Comparison of ENCODE assay signal across 8 mouse cellular contexts in the genomic region with DNA sequence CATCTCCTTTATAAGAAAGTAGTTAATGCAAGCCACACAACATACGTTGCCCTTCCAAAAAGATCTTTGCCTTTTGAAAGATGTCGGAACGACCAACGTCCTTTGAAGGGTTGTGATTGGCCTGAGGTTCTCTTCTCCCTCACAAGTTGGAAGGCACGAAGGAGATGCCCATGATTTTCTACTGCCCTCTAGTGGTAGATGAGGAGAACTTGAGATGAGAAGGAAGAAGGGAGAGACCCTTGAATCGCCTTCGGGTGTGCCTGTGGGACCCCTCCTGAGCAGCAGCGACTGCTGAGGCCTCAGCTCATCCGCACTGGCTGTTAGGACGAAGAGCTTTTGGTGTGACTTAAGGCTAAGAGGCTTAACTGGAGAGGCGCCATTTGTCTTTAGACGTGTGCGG. TPM values are rescaled to one million over a fixed set of nuclear protein-coding genes. Genes with fewer than 3 reads are reported as not detected.
DNase-seq lines count a peak whose midpoint lies in the region; ATAC-seq lines count a peak whose summit lies in the region.

No protein-coding gene starts in this region.

- H3K36me3 ChIP-seq in kidney, embryonic 16.5 days (ENCODE audit: insufficient read depth, low read length) = no peaks in the 10 kb centered on the region

- peaks cover 13% of the 10 kb centered on the region for H3K4me1 ChIP-seq in kidney, embryonic 16.5 days (ENCODE audit: insufficient read depth, low read length)

- H3K9ac ChIP-seq in kidney, embryonic 16.5 days (replicated peaks; ENCODE audit: low read length) = 0 out of 2 replicates have a peak overlapping the region, but pooled peaks have one; percentile 24

- ATAC-seq in kidney, embryonic 16.5 days (ENCODE audit: low FRiP score, low TSS enrichment) = 0 out of 2 replicates have a peak, but pooled peaks have one; percentile 49

- no peaks in the 10 kb centered on the region for H3K9me3 ChIP-seq in kidney, embryonic 16.5 days (ENCODE audit: low read length)

- peak; percentile 43 for DNase-seq in adrenal gland, postnatal 14 days
- DNase-seq in adrenal gland, postnatal 4 days (ENCODE audit: low spot score in 2 of 2) = no peak
- DNase-seq in A20 (ENCODE audit: low read depth, low spot score) = peak; percentile 83
- DNase-seq in cerebellum, adult 9-11 months = peak; percentile 43
- peak; percentile 59 for DNase-seq in heart, adult 8-10 months (ENCODE audit: low spot score)
- DNase-seq in mesoderm, embryonic 11.5 days (ENCODE audit: low read depth, low spot score) = peak; percentile 79
- DNase-seq in thymus, postnatal 25 days = peak; percentile 29

- 9% methylated on average over 13 of the region's 13 CpGs for WGBS in kidney, embryonic 16.5 days

- no peak overlapping the region for H3K27ac ChIP-seq in kidney, embryonic 16.5 days (ENCODE audit: low read length)

- H3K27me3 ChIP-seq in kidney, embryonic 16.5 days (ENCODE audit: insufficient read depth, low read length) = no peaks in the 10 kb centered on the region

- peak overlapping the region; percentile 45 for H3K4me2 ChIP-seq in kidney, embryonic 16.5 days (replicated peaks; ENCODE audit: low read depth, low read length)

- peak overlapping the region; percentile 18; the same call in 1 of the 2 replicates for H3K4me3 ChIP-seq in kidney, embryonic 16.5 days (ENCODE audit: low read length)

RNA-seq across cellular contexts. Expression of a gene that starts 10.4 kb away (rescaled TPM):
- total RNA-seq in adrenal gland, postnatal 14 days (2021) = 15.3 and 16.0 TPM in 2 replicates
- total RNA-seq in adrenal gland, postnatal 4 days (2021) = 10 to 100 TPM; 24.8 to 27.3 TPM
- total RNA-seq in heart, adult 8-10 months (2022) = 1 to 10 TPM; 1.3 to 3.0 (median 2.0) TPM
- 5.5 and 6.0 TPM in 2 replicates for polyA plus RNA-seq in kidney, embryonic 16.5 days (2015; fragmentation: Nextera tagmentation; extraction: Ambion mirVana)

RNA-seq across cellular contexts. Expression of a gene that starts 10.7 kb away (rescaled TPM):
- not detected in 2 replicates for total RNA-seq in adrenal gland, postnatal 14 days (2021)
- not detected for total RNA-seq in adrenal gland, postnatal 4 days (2021)
- total RNA-seq in heart, adult 8-10 months (2022) = not detected
- not detected in 2 replicates for polyA plus RNA-seq in kidney, embryonic 16.5 days (2015; fragmentation: Nextera tagmentation; extraction: Ambion mirVana)

RNA-seq across cellular contexts. Expression of a gene that starts 24.2 kb away (rescaled TPM):
- total RNA-seq in adrenal gland, postnatal 14 days (2021) = not detected in 2 replicates
- total RNA-seq in adrenal gland, postnatal 4 days (2021) = not detected
- not detected for total RNA-seq in heart, adult 8-10 months (2022)
- polyA plus RNA-seq in kidney, embryonic 16.5 days (2015; fragmentation: Nextera tagmentation; extraction: Ambion mirVana) = not detected in 2 replicates

RNA-seq across cellular contexts. Expression of a gene that starts 30.1 kb away (rescaled TPM):
- total RNA-seq in adrenal gland, postnatal 14 days (2021) = 4.4 and 5.4 TPM in 2 replicates
- total RNA-seq in adrenal gland, postnatal 4 days (2021) = 1 to 10 TPM; 5.3 to 5.4 TPM
- 1 to 10 TPM; 2.4 to 4.5 (median 4.1) TPM for total RNA-seq in heart, adult 8-10 months (2022)
- polyA plus RNA-seq in kidney, embryonic 16.5 days (2015; fragmentation: Nextera tagmentation; extraction: Ambion mirVana) = 8.5 and 8.7 TPM in 2 replicates

Comparison
In these comparisons a context has a peak if more than half of its experiments do, and no peak if none do; other contexts are left out.
1. DNase-seq: peak in adrenal gland, postnatal 14 days (single experiment), A20 (single experiment), cerebellum, adult 9-11 months (single experiment), heart, adult 8-10 months (single experiment), mesoderm, embryonic 11.5 days (single experiment) and thymus, postnatal 25 days (single experiment); none in adrenal gland, postnatal 4 days (0 of 2).